Mouse (Mus musculus) liver, adult 2 months (tissue): ENCODE data around the gene Entr1. TPM values are rescaled to one million over a fixed set of nuclear protein-coding genes. Genes with fewer than 3 reads are reported as not detected.
A peak's percentile ranks its signal among the peaks of the same experiment; 100 is the strongest.

Source experiments
- DNase-seq: peaks from one replicate; pipeline ENCODE4 v3.0.0-alpha.2; 2011; ENCODE audit warnings: low read depth, low spot score; ENCODE audit errors: extremely low read depth
- H3K27ac ChIP-seq: fragments of 200-500 bp; replicated peaks from 2 replicates; pipeline ENCODE4 v1.5.1; 2012; ENCODE audit warnings: low read depth, mild to moderate bottlenecking, control low read depth, inconsistent platforms, low read length; ENCODE audit not compliant: insufficient read depth
- H3K27me3 ChIP-seq: fragments of 200-500 bp; 2 replicates; pipeline ENCODE4 v1.6.1; 2012; ENCODE audit warnings: mild to moderate bottlenecking, moderate library complexity, low read length, inconsistent platforms; ENCODE audit not compliant: control insufficient read depth, insufficient read depth
- H3K36me3 ChIP-seq: fragments of 200-500 bp; 2 replicates; pipeline ENCODE4 v1.6.1; 2012; ENCODE audit warnings: low read length, inconsistent platforms; ENCODE audit not compliant: control insufficient read depth, insufficient read depth
- H3K4me1 ChIP-seq: fragments of 200-500 bp; 2 replicates; pipeline ENCODE4 v1.6.1; 2011; ENCODE audit warnings: low read length; ENCODE audit not compliant: control insufficient read depth, insufficient read depth
- H3K4me3 ChIP-seq: fragments of 200-500 bp; 2 replicates; pipeline ENCODE4 v1.5.1; 2011; ENCODE audit warnings: low read depth, mild to moderate bottlenecking, control low read depth, low read length, moderate library complexity; ENCODE audit not compliant: insufficient read depth
- H3K79me2 ChIP-seq: fragments of 200-500 bp; 2 replicates; pipeline ENCODE4 v1.6.1; 2012; ENCODE audit warnings: inconsistent platforms, mild to moderate bottlenecking, low read length, moderate library complexity; ENCODE audit not compliant: control insufficient read depth, insufficient read depth
- H3K9ac ChIP-seq: fragments of 200-500 bp; 2 replicates; pipeline ENCODE4 v1.6.1; 2012; ENCODE audit warnings: low read depth, mild to moderate bottlenecking, control low read depth, inconsistent platforms, low read length
- CTCF ChIP-seq: fragments of 200-500 bp; IDR thresholded peaks from 2 replicates; pipeline ENCODE4 v1.5.1; 2011; ENCODE audit warnings: low read depth, low read length, control low read depth
- POLR2A ChIP-seq: fragments of 200-500 bp; IDR thresholded peaks from 2 replicates; pipeline ENCODE4 v1.6.1; 2011; ENCODE audit warnings: low read length, control low read depth; ENCODE audit not compliant: insufficient read depth; ENCODE audit errors: extremely low read depth
- WGBS: fragments of 180-500 bp; shearing (Covaris S2); methylation state at CpG from one replicate; pipeline ENCODE4 v1.1.7; 2018; 5-methylcytosine and 5-hydroxymethylcytosine counted together
- polyA plus RNA-seq: library from polyadenylated mRNA; depleted of rRNA; stranded (reverse); fragments of >200 nt; gene quantifications from 2 replicates; pipeline ENCODE4 v1.2.3, GENCODE M21; 2012
- total RNA-seq: library from RNA; depleted of rRNA; stranded (reverse); fragments of >200 nt; gene quantifications from 2 replicates; pipeline ENCODE4 v1.2.3, GENCODE M21; 2014

Gene Entr1
- total and polyA plus RNA-seq, 2 experiments = 32.8 to 45.0 TPM

DNA sequence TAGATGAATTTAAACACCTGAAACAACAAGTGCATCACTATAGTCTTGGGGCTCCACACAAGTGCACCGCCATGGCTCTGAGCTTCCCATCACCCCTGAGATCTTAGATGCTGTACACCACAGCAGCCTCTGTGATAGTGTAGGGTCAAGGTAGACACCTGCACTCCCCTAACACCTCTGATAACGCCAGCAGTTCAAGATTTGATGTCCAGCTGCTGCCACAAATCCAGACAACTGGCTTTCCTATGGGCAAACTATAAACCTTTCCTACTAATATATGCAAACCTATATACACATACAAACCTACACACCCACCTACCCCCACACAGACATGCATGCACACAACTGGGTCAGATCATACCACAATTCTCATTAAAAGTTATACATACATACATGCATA is 35.4 kb upstream of the Entr1 start:
- Histone ChIP-seq H3K79me2 (peaks cover 3% of the 10 kb centered on the region; the same call in 1 of the 2 replicates), H3K27me3 (no peaks in the 10 kb centered on the region), H3K36me3 (peaks cover 81% of the 10 kb centered on the region), H3K4me3 (no peak overlapping the region), H3K9ac (no peak overlapping the region), H3K4me1 (no peaks in the 10 kb centered on the region), H3K27ac (no peak overlapping the region)
- TF ChIP-seq CTCF = no peak
- no peak for TF ChIP-seq POLR2A
- 98% methylated on average over 2 of the region's 2 CpGs for WGBS
- no peak for DNase-seq

DNA sequence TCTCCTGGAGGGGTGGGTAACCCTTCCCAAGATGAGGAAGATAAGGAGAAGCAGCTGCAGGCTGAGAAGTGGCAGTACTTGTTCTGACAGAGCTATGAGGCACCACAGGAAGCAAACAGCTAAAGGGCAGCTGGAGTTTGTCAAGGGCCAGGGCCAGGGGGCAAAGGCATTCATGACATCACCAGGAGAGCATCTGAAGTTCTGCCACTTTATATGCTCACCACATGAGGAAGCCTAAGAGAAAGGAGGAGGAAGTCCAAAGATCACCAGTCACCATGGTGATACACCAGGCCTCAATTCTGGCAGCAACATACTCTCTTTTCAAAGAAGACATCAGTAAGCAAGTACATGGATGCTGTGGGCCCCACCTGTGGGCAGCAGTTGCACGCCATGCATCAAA is 34.0 kb upstream of the Entr1 start:
- TF ChIP-seq CTCF (no peak), POLR2A (no peak)
- peaks cover 3% of the 10 kb centered on the region; the same call in 1 of the 2 replicates for H3K79me2 ChIP-seq
- no peaks in the 10 kb centered on the region for H3K4me1 ChIP-seq
- no peaks in the 10 kb centered on the region for H3K27me3 ChIP-seq
- 50% methylated on average over 1 of the region's 1 CpGs for WGBS
- peak; percentile 67 for DNase-seq
- no peak overlapping the region for H3K27ac ChIP-seq
- no peak overlapping the region for H3K9ac ChIP-seq
- no peak overlapping the region for H3K4me3 ChIP-seq
- peaks cover 79% of the 10 kb centered on the region for H3K36me3 ChIP-seq

DNA sequence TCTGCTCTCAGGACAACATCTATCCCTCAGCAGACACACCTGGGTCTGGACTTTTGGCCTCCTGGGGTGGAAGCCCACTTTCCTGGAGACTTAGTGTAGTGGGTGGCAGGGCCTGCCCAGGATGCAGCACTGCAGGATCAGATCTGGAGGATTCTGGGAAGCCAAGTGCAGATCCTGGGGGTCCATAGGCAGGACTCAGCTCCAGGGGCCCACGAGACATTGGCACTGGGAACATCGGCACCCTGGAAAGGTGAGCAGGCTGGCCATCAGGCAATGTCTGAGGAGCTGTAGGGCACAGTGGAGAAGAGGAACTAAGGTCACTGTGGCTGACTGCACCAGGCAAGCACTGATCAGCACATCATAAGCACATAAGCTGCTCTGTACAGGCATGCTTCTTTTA is 32.9 kb upstream of the Entr1 start:
- DNase-seq = no peak
- Histone ChIP-seq H3K27me3 (no peaks in the 10 kb centered on the region), H3K27ac (no peak overlapping the region), H3K79me2 (peaks cover 3% of the 10 kb centered on the region; the same call in 1 of the 2 replicates), H3K9ac (no peak overlapping the region), H3K4me1 (no peaks in the 10 kb centered on the region), H3K36me3 (peaks cover 82% of the 10 kb centered on the region), H3K4me3 (no peak overlapping the region)
- WGBS = 95% methylated on average over 2 of the region's 2 CpGs
- TF ChIP-seq POLR2A (no peak), CTCF (no peak)

DNA sequence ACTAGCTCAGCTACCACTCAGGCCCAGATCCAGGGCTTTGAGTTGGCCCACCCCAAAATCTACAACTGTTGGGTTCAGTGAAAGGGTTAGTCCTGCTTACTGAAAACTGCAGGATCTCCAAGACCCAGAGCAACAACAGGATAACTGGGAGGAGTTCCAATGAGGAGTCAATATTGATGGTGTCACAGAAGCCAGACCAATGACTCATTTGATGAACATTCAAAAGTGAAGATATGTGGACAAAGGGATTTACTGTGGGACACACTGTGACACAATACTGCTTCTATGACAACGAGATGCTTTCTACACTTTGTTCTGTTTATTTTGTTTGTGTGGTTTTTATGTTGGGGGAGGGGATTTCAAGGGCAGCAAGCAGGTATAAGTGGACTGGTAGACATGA is 29.0 kb upstream of the Entr1 start:
- Histone ChIP-seq H3K9ac (no peak overlapping the region), H3K4me1 (no peaks in the 10 kb centered on the region), H3K27ac (no peak overlapping the region), H3K4me3 (no peak overlapping the region), H3K27me3 (no peaks in the 10 kb centered on the region), H3K79me2 (no peaks in the 10 kb centered on the region), H3K36me3 (peaks cover 71% of the 10 kb centered on the region)
- peak; percentile 40 for DNase-seq
- no peak for TF ChIP-seq POLR2A
- TF ChIP-seq CTCF = no peak
- WGBS = 18% methylated on average over 1 of the region's 1 CpGs

DNA sequence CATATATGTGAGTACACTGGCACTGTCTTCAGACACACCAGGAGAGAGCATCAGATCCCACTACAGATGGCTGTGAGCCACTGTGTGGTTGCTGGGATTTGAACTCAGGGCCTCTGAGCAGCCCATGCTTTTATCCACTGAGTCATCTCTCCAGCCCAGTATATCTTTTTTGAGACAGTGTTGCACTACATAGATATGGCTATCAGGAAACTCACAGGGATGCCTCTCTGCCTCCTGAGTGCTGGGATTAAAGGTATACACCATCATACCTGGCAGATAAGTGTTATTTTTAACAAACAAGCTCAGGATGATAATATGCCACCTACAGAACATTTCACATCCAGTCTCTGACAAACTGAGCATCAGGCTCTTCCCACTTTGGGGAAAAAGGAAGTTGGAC is 27.9 kb upstream of the Entr1 start:
- no peak overlapping the region for H3K4me3 ChIP-seq
- H3K4me1 ChIP-seq = 0 out of 2 replicates have a peak, but pooled peaks cover 2% of the 10 kb centered on the region
- H3K36me3 ChIP-seq = peaks cover 67% of the 10 kb centered on the region
- TF ChIP-seq POLR2A (no peak), CTCF (no peak)
- no peak overlapping the region for H3K9ac ChIP-seq
- H3K79me2 ChIP-seq = no peaks in the 10 kb centered on the region
- H3K27ac ChIP-seq = no peak overlapping the region
- no peaks in the 10 kb centered on the region for H3K27me3 ChIP-seq
- DNase-seq = no peak

DNA sequence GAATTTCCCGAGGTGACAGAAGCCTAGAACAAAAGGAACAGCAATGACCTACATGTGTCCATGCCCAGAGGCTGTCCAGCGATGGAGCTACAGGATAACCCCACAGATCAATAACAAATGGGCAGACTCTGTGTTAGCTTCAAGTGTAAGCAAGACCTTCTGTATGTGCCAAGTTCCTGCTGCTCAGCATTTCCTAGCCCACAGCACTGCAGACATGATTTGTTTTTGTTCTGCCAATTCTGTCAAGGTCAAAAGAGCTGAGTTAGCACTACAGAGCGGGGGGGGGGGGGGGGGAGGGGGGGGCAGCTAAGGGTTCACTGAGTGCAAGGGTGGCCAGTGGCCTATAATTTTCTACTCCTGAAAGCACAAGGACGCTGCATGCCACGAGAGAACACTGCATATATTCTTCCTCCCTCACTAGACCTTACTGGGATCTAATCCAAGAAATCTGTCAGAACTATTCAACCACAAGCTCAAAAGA is 21.9 kb upstream of the Entr1 start:
- no peak for TF ChIP-seq POLR2A
- TF ChIP-seq CTCF = no peak
- peaks cover 21% of the 10 kb centered on the region; the same call in 1 of the 2 replicates for H3K79me2 ChIP-seq
- peak; percentile 100 for DNase-seq
- H3K36me3 ChIP-seq = peaks cover 33% of the 10 kb centered on the region
- no peaks in the 10 kb centered on the region for H3K27me3 ChIP-seq
- H3K4me1 ChIP-seq = peaks cover 21% of the 10 kb centered on the region
- H3K9ac ChIP-seq = no peak overlapping the region
- no peak overlapping the region for H3K4me3 ChIP-seq
- WGBS = 5% methylated on average over 5 of the region's 5 CpGs
- H3K27ac ChIP-seq = peak overlapping the region; percentile 56
